Mouse (Mus musculus): Measurements from ENCODE around the gene Mettl16. TPM values are rescaled to one million over a fixed set of nuclear protein-coding genes. Genes with fewer than 3 reads are reported as not detected.

Mettl16 gene
- total RNA-seq, 4 experiments from 2014 or later = 16.2 to 19.9 (median 17.3) TPM

DNA sequence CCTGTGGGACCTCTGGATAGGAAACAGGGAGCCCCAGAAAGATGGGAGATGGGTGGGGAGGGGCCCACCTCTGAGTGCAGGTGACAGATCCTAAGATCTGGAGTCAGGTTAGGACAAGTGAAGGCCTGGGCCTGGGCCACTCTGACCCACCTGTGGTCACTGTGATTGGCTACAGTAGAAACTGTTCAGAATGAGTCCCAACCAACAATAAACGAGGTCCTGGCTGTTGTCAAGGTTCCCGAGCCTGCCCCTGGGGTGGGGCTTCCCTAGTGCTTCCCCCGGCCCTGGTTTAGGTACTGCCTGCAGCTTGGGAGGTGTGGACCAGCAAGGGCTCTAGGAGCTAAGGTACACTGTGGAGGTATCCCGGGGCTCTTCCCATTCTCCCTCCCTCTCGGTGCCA is 73.1 kb downstream of the Mettl16 start:
- no peak for DNase-seq (ENCODE audit: low spot score)

DNA sequence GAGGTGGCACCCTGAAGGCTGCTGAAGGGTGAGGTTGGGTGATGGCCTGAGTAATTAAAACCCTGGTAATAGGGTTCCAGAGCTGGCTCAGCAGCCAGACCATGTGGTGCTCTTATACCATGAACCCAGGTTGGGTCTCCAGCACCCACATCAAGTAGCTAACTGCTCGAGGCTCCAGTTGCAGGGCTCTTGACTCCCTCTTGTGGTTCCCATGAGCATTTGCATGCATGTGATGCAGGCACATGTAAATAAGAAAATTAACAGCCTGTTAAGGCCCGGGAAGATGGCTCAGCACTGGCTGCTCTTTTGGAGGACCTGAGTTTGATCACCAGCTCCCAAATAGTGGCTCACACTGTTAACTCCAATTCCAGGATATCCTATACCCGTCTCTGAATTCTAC is 75.2 kb downstream of the Mettl16 start:
- no peak for DNase-seq (ENCODE audit: low spot score)

DNA sequence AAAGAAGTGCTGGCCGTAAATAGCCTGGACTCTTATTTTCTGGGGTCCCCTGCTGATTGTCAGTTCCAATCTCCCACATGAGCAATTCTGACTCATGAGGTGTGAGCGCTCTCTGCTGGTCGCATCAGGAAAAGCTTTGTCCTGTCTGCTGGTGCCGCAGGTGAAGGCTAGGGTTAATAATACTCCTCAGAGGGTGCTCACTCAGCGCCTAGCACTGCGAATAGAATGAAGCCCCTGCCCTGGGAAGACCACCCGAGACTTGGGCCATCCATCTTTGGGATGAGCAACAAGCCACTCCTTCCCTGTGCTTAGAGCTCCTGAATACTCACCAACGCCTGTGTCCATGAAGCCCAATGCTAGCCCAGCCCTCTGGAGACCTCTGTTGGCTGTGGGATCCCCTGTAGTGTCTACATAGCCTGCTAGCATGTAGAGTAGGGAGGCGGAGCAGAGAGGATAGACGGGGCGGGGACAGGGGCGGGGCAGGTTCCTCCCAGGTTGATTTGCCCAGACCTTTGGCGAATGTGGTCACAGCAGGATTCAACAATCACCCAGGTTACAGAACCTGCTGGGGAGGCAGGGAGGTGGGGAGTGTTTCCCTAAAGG is 77.4 kb downstream of the Mettl16 start:
- DNase-seq (ENCODE audit: low spot score) = peak; percentile 74

DNA sequence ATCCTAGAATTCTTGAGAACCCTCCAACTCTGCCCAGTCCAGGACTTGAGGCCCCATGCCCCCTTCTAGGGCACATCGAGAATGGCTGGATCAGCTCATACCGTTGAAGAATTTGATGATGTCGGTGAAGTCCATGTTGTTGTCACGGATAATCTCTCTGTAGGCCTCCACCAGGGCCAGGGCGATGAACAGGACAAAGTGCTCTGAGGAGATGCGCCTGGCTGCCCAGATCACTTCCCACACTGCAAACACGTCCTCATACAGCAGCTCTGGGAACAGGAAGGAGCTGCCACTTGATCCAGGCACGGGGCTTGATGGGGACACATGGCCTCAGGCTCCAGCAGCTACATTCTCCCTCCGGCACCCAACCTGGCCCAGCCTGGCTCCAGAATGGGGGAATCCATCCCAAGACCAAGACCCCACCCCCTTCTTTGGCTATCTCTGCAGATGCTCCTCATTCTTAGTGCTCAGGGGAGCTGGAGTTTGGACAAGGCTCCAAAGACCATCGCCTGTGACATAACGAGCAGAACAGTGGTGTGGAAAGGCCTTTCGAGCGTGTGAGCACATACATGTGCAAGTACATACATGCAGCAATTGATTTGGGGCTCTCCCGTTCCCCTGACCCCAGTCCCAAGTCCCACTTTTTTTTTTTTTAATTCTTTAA is 80.5 kb downstream of the Mettl16 start:
- DNase-seq (ENCODE audit: low spot score) = no peak

DNA sequence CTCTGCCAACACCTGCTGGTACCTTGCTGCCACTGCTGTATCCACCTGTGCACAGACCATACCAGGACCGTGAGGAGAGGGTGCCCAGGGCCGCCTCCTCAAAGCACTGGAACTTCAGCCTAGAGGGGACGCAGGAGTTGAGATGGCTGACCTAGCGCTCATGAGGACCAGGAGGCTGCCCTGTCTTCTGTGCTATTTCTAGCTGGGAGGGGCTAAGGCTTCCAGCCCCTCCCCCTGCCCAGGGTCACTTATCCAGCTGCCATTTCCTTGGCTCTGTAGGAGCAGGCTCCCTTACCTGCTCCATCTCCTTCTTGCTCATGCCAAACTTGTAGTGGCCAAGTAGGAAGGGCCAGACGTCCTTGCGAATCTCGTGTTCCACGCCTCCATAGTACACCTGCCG is 87.1 kb downstream of the Mettl16 start:
- no peak for DNase-seq (ENCODE audit: low spot score)

DNA sequence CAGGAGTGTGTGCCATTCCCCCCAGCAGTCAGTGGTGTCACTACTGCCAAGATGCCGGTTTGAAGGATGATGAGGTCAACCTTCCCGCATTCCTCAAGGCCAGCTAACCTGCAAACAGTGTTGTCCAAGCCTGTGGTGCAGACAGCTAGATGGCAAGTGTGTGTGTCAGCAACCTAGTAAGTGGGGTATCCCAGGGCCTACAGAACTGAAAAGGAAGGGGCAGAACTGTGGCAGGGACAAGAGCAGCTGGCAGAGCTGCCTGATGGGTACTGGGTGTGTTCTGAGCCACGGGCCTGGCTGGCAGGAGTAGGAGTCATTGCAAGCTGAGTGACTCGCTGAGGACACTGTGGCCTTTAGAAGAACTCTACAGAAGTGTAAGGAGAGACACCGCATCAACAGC is 91.5 kb downstream of the Mettl16 start:
- no peak for DNase-seq (ENCODE audit: low spot score)

DNA sequence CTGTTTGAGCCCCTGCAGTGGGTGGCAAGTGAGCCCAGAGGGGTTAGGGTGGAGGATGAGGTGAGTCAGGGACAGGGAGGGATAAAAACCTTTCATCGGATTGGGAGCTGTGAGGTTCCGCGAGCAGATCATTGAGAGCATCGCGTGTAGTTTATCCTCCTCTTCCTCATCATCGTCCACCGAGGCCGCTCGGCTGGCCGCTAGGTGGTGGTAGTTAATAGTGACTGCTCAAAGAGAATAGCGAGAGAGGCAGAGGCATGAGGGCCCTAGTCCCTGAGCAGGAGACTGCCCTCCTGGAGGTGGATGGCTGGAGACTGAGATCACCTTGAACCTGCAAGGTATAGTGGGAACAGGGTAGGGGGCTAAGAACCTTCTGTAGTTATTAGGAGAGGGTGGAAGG is 92.8 kb downstream of the Mettl16 start:
- DNase-seq (ENCODE audit: low spot score) = no peak

DNA sequence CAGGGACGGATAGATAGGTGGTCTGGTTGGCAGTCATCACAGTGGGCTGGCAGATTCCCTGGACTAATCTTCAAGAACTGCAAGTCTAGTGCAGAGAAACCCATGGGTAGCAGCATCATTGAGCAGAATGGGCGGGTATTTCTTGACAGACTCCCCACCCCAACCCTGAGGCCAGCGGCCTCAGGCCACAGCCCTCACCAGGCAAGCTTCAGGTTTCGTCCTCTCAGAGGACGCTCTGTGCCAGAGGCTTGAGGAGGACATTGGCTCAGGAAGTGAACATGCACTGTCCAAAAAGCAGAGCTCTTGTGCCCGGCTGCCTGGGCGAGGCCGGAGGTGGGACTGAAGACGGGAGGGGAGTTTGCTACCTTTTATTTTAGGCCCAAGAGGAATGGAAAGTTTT is 93.8 kb downstream of the Mettl16 start:
- no peak for DNase-seq (ENCODE audit: low spot score)

DNA sequence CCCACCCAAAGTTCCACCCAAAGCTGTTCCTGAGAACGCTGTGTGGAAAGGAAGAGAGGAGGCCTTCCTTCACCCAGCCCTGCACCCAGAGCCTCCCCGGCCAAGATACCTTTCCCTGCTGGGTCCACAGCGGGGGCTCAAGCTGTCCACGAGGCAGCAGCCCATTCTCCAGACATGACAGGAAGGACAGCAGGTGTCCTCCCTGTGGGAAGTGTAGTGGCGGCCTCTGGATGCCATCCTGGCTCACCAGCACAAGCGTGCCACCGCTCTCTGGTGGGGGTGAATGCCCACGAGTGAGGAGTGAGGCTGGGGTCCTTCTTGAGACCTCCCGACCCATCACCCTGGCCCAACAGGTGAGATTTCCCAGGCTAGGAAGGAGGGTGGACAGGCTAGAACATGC is 94.6 kb downstream of the Mettl16 start:
- DNase-seq (ENCODE audit: low spot score) = no peak

DNA sequence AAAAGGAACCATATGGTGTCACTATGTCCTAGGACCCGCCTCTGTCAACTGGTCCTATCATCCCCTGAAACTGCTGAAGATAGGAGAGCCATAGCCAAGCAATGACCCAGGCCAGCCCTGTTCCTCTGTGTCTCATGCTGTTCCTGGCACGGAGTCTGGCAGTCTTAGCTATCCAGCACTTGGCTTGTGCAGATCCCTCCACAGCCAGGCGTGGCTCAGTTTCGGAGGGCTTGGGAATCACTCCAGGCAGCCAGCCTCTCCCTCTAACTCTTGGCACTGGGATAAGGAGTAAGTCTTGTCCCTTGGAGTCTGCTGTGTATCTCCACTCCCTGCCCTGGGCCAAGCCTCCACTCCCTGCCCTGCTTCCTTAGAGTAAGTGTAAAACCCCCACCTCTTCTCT is 96.0 kb downstream of the Mettl16 start:
- DNase-seq (ENCODE audit: low spot score) = peak; percentile 86

DNA sequence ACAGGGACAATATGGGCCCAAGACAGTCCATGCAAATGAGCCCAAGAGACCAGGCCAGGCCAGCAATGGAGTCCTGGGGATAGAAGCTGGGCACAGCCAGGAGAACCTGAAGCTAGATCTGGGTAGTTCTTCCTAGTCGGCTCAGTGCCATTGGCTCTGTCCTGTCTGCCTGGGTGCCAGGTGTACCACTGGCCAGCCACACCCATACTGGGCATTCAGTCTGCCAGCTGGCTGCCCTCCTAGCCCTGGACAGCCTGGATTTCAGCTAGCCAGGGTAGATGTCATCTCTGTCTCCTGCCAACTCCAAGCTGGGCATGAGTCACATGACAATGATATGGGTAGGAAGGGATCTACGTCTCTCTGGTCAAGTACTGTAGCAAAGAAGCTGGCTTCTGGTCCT is 96.6 kb downstream of the Mettl16 start:
- DNase-seq (ENCODE audit: low spot score) = peak; percentile 80

DNA sequence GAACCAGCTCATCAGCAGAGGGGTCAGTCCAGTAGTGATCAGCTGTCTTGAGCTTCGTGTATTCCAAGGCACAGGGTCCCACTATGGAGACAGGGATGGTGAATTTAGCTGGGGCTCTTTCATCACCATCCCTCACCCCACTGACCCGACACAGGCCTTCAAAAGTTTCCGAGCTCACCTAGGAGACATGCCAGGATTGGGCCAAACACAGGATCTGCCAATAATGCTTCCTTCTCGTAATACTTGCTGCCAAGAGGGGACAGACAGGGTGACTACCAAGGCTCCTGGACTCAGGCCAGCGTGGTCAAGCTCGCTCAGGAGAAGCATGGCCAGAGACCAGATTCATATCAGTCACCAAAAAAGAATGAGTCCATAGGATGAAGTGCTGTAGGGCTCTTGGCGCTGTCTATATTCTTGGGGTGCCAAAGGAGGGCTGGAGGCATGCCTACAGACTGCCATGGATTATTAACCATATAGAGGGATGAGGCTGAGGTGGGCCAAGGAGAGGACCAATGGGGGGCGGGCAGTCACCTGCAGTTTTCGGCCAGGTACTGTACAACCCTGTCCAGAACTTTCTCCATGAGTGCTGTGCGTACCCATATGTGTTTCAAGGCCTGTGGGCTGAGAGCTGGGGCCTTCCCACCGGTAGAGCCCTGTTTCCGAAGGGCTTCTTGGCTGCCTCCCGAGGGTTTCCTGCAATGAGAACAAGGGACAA is 97.6 kb downstream of the Mettl16 start:
- no peak for DNase-seq (ENCODE audit: low spot score)

DNA sequence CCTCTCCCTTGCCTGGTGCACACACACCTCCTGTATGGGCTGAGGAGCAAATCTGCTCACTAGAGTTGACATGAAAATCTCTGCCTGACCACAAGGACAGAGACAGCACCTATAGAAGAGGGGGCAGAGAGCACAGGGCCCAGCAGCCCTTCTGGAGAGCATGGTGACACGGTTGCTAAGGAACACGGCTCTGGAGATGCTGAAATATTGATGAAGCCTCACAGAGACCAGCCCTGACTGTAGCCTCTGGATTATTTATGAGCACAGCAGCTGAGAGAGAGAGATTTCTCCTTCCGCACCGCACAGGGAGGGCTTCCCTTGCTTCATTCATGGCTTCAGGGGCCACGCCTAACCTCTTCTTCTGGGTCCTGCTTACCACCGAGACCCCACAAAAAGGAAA is 99.0 kb downstream of the Mettl16 start:
- DNase-seq (ENCODE audit: low spot score) = no peak

DNA sequence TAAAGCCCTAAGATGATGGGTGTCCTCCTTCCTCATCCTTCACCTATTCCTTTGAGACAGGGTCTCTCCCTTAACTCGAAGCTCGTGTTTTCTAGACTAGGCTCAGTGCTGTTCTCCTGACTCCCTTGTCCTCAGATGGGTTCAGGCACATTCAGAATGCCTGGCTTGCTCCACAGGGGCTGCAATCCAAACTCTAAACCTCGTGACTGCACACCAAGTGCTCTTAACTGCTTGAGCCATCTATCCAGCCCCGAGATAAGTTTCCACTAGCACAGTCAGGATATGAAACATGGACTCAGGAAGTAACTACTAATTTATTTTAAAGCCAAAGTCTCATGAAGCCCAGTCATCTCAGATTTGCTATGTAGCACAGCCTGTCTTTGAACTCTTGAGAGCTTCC is 99.9 kb downstream of the Mettl16 start:
- DNase-seq (ENCODE audit: low spot score) = no peak

DNA sequence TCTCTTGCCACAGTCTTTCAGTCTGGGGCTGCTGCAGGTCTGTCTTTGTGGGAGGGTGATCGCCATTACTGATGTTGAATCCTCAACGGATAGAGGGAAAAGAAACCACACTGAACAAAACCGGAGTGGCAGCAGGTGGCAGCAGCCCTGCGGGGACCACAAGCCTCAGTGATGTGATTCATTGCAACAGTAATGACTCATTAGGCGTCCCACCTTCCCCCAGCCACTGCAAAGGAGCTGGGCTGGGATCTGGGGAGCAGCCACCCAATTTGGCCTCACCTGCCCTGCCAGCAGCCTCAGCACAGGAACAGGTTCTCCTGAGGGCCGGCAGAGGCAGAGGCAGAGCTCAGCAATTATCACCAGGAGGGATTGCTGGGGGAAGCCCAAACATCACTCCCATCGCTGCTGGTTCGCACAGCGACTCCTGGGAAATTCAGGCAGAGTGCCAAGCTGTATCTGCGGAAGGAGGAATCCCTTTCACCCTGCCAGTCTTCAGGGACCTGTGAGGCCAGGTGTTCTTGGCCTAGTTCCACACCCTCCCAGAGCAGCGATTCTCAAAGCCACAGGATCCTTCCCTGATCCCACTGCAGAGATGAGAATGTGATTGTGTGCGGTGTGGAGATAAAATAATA is 100.5 kb downstream of the Mettl16 start:
- DNase-seq (ENCODE audit: low spot score) = no peak

DNA sequence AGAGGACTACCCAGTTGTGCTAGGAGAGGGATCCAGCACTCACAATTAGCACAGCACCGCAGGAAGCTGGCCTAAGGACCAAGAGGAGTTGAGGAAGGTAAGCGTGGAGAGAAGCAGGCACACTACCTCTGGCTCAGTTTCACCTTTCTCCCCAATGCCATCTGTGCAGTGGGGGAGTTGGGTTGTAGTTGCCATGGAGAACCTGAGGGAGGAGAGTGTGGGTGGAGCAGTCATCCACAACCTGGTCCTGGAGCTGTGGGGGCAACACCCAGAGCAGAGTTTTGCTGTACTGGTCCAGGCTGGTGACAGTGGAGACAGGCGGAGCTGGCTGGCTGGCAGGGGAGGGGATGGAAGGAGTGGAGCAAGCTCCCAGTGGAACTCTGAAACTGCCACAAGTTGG is 104.0 kb downstream of the Mettl16 start:
- DNase-seq (ENCODE audit: low spot score) = no peak

DNA sequence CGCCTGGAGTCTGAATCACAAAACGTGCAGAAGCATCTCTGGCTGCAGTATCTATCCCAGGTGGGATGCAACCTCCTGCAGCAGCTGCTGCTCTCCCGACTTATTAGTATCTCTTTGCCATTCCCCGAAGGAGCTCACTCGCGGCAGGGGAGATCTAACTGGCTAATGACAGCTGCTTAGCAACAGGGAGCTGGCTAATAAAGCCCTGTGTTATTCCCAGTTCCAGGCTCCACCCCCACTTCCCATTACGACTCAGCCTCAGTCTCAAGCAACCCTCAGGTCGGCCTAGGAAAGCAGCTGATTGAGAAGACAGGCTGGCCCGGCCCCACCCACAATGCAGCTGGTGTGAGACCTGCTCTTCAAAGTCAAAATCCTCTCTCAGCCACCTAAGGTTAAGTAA is 106.2 kb downstream of the Mettl16 start:
- DNase-seq (ENCODE audit: low spot score) = peak; percentile 62

Small RNA genes lying within 50 kb of the gene (microRNA-seq; reads per million reads assigned to microRNA genes)
- 0.84 reads per million for gene Mir6926

Other genes with a start within 250 kb of the Mettl16 start
- gene Rap1gap2, start 159.9 kb upstream of the Mettl16 start, total RNA-seq (2022) = 10 to 100 TPM; 74.3 to 93.7 (median 83.1) TPM
- under 1 TPM; 0.09 to 0.47 (median 0.21) TPM for gene Ccdc92b, start 151.2 kb upstream of the Mettl16 start, total RNA-seq (2022)
- gene Cluh, start 121.3 kb upstream of the Mettl16 start, total RNA-seq (2022) = 100 to 1,000 TPM; 210 to 221 (median 215) TPM
- gene Pafah1b1, start 46.2 kb upstream of the Mettl16 start, total RNA-seq (2022) = 100 to 1,000 TPM; 183 to 223 (median 209) TPM
- 10 to 100 TPM in 3 of 4 experiments, 1 to 10 TPM in 1; 7.4 to 13.4 (median 10.2) TPM for gene Mnt, start 60.1 kb downstream of the Mettl16 start, total RNA-seq (2022)
- 1 to 10 TPM; 5.3 to 6.4 (median 5.8) TPM for gene Sgsm2, start 126.2 kb downstream of the Mettl16 start, total RNA-seq (2022)
- gene Tsr1, start 127.2 kb downstream of the Mettl16 start, total RNA-seq (2022) = 10 to 100 TPM; 17.5 to 19.3 (median 17.8) TPM
- 10 to 100 TPM; 16.7 to 22.8 (median 20.2) TPM for gene Smg6, start 155.0 kb downstream of the Mettl16 start, total RNA-seq (2022)
- 10 to 100 TPM; 26.5 to 31.3 (median 29.1) TPM for gene Srr, start 155.1 kb downstream of the Mettl16 start, total RNA-seq (2022)

Data from heart, adult 8-10 months (tissue).